Mouse (Mus musculus) retina, embryonic 14.5 days (tissue): ENCODE measurements around the gene Rab29.
A peak's percentile ranks its signal among the peaks of the same experiment; 100 is the strongest.
"Not testable (repeated sequence)": the region's sequence is repeated elsewhere in the genome, so short reads cannot be mapped to it uniquely, and the experiment has no call there.

Source experiments
- DNase-seq: peaks from one replicate; pipeline ENCODE4 v3.0.0-alpha.2; 2015; ENCODE audit warnings: low spot score

Gene Rab29

DNA sequence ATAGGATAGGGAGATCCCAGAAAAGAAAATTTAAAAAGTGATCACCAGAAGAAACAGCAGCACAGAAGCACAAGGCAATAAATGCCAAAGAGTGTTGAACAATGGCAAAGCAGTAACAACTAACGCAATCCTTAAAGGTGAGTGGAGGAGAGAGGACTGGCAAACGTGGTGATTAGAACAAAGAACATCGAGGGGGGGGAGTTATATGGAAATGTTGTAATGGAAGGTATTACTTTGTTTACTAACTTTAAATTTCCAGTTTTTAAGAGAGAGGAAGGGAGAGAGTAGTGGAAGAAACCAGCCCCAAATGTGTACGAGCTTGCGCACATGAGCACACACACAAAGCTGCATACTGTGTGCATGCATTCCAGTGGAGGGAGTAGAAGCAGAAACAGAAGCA, 1.4 kb upstream of the Rab29 start:
- no peak for DNase-seq

DNA sequence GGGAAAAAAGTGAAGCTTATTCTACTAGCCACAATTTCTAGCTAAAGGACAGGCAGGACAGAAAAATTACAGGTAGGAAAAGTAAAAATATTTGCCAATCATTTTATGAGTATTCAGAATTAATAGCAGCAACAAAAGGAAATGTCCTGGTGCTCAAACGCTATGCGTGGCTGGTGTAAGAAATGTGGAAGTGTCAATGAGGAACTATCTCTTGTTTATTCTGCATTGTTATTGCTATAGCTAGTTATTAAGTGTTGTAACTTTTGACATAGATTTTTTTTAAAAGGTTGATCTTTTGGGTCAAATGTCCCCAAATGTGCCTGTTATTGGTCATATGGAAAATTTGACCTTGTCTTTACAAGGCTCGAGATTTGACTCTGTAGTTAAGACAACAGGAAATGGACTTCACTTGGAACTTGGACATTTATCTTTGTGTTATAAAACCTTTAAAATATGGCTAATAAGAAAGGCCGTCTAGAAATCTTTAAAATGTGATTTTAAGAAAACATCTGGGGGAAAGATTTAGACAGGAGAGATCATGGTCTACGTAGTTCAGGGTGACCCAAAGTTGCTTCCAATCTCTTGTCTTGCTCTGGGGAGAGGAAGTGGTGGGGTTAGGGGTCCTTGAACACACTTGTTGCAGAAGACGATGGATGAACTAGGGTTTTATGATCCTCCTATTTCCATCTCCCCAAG, 572 bp upstream of the Rab29 start:
- DNase-seq, result no peak

- peak; percentile 9 for DNase-seq
Observed at GRCm38 (mm10) chr1:131867946-131868290, 894 bp downstream of the Rab29 start.

DNA sequence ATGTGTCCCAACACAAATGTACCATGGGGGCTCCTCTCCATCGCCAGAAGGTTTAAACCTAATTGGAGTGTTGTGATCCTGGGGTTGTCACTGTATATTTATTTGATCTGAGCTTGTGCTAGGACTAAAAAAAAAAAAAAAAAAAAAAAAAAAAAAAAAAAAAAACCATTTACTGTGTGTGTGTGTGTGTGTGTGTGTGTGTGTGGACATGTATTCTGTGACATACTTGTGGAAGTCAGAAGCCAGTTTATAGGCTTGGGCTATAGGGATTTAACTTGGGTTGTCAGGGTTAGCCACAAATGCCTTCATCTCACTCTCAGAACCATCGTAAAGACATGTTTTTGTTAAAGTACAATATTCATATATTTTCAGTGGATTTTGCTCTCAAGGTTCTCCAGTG, 2.5 kb downstream of the Rab29 start:
- no peak for DNase-seq

DNA sequence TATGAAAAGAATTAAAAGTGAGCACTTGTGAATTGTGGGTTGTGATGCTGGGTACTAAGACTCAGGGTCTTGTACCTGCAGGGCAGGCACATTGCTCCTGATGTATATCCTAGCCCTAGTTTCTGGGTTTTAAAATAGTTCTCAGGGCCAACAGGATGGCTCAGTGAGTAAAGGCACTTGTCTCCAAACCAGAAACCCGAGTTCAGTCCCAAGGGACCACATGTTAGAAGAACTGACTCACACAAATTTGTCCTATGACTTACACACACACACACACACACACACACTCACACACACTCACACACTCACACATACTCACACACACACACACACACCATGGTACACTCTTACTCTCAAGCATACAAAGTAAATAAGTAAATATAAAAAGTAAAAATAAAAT, 5.8 kb downstream of the Rab29 start:
- no peak for DNase-seq

GRCm38 (mm10) chr1:131879816-131880215, 12.8 kb downstream of the Rab29 start:
- DNase-seq, result no peak

- peak; percentile 53 for DNase-seq
Observed at GRCm38 (mm10) chr1:131882787-131883186, 15.8 kb downstream of the Rab29 start.

- no peak for DNase-seq
Observed at GRCm38 (mm10) chr1:131886173-131886572, 19.1 kb downstream of the Rab29 start.

- DNase-seq, result no peak
Observed at GRCm38 (mm10) chr1:131886641-131887040, 19.6 kb downstream of the Rab29 start.

GRCm38 (mm10) chr1:131890043-131890658, 23.1 kb downstream of the Rab29 start:
- DNase-seq, result no peak

- no peak for DNase-seq
Observed at GRCm38 (mm10) chr1:131891436-131891835, 24.4 kb downstream of the Rab29 start.

- no peak for DNase-seq
Observed at GRCm38 (mm10) chr1:131902679-131903078, 35.7 kb downstream of the Rab29 start.

GRCm38 (mm10) chr1:131903251-131903650, 36.2 kb downstream of the Rab29 start:
- DNase-seq, result no peak

- peak; percentile 47 for DNase-seq
Observed at GRCm38 (mm10) chr1:131905497-131905896, 38.5 kb downstream of the Rab29 start.

DNA sequence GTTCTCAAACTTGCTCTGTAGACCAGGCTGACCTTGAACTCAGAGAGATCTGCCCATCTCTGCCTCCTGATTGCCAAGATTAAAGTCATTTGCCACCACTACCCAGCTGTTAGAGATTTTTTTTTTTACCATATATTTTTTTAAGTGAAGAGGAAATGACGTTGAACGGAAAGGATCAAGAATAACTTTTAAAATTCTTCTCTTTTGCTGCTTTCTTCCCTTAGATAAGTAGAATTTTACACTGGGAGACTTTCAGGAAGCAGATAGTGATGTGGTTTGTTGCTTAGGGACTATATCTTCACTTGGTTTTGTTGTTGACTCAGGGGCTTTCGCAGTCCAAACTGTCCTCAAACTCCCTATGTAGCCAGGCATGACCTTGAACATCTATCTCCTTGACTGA, 41.4 kb downstream of the Rab29 start:
- DNase-seq, result no peak

DNA sequence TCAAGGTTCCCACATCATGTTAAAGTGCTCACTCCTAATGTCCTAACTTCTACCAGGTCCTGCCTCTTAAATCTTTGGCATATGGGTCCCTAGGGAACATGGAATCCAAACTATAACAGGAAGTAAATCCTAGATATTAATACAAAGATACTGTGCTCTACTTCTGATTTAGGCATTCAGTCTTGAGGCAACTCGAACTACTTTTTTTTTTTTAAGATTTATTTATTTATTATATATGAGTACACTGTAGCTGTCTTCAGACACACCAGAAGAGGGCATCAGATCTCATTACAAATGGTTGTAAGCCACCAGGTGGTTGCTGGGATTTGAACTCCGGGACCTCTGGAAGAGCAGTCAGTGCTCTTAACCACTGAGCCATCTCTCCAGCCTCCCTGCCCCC, 42.2 kb downstream of the Rab29 start:
- DNase-seq, result not testable (repeated sequence)

DNA sequence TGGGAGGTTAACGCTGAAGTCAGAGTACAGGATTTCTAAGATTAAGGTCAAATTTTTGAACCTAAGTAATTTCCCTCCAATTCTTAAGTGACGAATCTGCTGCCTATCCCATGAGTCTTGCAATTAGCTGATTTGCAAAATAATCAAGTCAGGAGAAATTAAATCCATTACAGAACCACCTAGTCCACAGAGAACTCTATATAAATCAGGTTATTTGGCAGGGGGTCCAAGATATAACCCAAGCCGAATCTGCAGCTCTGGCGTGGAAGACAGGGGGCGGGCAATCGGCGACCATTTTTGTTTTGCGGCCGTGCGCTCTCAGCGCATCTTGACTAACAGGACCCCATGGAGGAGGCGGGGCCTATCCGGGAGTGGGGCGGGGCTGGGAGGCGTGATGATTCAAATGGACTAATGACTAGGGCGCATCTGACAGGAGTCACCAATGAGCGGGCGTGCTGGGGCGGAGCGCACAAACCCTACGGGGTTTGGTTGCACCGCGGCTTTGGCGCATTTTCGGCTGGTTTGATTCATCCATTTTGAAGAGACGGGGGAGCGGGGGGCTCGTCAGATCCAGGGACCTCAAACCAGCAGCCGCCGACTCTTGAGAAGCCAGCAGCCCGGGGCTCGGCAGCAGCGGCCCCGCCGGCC, 43.1 kb downstream of the Rab29 start, which contains the start of gene Nucks1:
Nucks1 (plus strand) TSS at position 534 of the 648 bp plus-strand sequence.
- peak; percentile 99 for DNase-seq

DNA sequence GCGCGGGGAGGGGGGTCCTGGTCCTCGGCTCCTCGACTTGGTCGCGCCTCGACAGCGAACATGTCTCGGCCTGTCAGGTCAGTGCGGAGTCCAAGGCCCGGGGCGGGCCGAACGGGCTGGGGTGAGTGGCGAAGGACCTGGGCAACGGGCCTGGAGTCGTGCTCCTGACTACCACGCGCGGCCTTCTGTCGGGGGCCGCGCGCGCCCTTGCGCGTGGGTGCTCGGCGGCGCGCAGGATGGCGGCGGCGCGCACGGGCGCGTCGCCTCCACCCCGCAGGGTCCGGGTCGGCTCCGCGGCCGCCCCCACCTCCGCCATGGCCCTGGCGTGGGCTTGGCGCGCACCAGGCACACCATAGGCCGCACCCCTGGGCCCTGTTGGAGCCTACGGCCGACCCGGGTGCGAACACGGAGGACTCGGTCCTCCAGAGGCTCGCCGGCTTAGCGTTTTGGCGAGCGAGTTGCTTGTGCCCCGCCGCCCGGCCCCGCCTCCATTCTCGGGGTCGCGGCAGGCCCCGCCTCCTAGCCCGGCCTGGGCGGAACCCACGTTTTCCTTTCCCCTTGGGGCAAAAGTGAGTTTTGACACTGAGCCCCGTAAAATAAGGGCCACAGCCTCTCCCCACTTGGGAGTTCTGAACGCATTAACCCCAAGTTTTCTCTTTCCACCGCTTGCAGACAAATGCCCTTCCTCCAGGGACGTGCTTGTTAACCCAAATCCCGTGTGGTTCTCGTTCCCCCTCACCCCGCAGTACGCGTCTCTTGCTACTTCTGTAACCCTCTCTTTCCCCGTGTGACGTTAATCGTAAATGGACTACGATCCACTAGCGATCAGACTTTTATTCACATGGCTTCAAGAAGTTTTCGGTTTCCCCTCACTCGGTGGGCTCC, 43.9 kb downstream of the Rab29 start:
- peak; percentile 73 for DNase-seq

- no peak for DNase-seq
Observed at GRCm38 (mm10) chr1:131917634-131918033, 50.6 kb downstream of the Rab29 start.

DNA sequence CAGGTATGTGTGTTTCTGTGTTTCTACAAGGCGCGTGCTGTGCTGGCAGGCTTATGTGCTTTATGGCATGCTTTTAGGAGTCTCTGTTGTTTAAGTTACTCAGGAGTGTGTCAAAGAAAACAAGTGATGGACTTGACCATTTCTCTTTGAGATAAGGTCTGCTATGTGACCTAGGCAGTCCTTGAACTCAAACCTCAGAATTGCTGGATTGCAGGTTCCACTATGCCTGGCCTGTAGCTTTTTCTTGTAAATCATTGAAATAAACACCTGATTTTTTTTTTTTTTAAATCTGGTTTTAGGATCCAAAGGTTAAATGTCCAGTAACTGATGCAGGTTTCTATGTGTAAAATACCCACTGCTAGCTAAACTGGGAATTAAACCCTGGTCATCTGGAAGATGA, 52.0 kb downstream of the Rab29 start:
- DNase-seq, result no peak

DNA sequence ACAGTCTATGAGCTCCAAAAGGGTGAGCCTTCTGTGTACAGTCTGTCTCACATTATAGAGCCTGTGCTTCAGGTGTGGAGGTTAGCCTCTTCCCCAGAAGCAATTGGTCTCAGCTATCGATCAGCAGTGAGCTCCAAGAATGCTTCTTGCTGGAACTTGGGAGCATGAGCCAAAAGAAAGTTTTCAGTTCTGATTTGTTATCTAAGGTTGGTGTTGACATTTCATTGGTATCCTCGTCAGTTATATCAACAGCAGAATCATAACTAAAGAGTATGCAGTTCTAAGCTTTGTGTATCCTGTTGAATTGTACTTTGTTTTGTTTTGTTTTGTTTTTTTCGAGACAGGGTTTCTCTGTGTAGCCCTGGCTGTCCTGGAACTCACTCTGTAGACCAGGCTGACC, 55.1 kb downstream of the Rab29 start:
- no peak for DNase-seq
